Mouse (Mus musculus): Measurements from ENCODE around the gene Gm17087.

DNA sequence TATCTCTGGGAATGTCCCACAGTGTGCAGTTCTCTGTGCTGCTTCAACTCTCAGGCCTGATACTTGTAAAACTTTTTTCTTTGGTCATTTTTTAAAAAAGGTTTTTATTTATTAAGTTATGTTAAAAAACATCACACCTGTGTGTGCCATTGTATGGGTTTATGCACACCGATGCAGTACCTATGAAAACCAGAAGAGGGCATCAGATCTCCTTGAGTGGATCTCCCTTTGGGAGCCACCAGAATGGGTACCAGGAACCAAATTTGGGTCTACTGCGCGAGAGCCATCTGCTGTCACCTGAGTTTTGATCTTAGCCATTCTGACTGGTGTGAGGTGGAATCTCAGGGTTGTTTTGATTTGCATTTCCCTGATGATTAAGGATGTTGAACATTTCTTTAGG, 28.6 kb downstream of the Gm17087 start:
- TF ChIP-seq CTCF (IDR thresholded peaks at IDR 0.05; ENCODE audit: borderline replicate concordance, control insufficient read depth, extremely low read depth, insufficient read depth, low read length, poor library complexity): no peak
- no peak for TF ChIP-seq POLR2A (IDR thresholded peaks at IDR 0.05; ENCODE audit: control insufficient read depth, extremely low read depth, insufficient read depth, low read length, poor library complexity)
